Mouse (Mus musculus): ENCODE data around the gene Slc35c2. TPM values are rescaled to one million over a fixed set of nuclear protein-coding genes. Genes with fewer than 3 reads are reported as not detected.

Slc35c2 gene
- total RNA-seq, 2 experiments from 2014 or later: 93.2 to 96.7 TPM

DNA sequence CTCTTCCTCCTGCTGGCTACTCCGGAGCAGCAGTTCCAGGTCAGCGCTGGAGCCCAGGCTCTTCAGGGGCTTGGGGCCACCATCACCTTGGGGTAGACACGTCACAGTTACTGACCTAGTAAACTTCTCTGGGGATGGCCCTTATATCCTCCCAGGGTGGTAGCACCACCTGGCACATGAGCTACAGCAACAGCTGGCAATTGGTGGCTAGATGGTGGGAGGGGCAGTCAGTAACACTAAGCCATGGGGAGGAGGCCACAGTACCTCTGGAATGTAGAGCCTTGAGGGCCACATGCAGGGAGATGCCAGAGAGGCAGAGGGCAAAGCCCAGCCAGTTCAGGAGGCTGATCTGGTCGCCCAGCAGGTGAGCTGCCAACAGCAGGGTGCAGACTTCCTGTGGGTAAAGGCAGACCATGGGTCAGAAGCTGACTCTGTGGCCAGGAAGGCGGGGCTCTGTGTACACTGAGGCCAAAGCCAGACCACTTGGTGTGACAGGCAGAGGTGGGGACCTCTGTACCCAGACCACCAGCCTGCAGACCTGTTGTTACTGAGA, 10.4 kb downstream of the Slc35c2 start:
- DNase-seq (ENCODE audit: extremely low spot score in 1 of 2, low spot score in 1 of 2): no peak

DNA sequence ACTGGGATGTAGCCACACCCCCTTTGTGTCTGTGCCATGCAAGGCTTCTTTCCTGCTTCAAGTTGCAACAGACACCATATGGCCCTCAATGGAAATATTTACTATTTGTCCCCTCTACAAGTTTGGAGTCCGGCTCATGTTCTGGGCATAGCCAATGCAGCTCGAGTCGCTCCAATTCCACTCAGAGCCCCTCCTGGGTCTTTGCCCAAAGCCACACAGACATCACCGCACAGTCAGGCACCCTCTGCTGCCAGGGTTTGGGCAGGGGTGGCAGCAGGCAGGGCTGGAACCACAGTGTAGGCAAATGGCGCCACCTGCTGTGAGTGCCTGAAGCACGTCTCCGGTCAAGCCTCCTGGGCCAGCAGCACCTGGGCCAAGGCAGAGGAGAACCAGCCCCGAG, 11.8 kb downstream of the Slc35c2 start:
- DNase-seq (ENCODE audit: extremely low spot score in 1 of 2, low spot score in 1 of 2): peak; percentile 75 to 87

DNA sequence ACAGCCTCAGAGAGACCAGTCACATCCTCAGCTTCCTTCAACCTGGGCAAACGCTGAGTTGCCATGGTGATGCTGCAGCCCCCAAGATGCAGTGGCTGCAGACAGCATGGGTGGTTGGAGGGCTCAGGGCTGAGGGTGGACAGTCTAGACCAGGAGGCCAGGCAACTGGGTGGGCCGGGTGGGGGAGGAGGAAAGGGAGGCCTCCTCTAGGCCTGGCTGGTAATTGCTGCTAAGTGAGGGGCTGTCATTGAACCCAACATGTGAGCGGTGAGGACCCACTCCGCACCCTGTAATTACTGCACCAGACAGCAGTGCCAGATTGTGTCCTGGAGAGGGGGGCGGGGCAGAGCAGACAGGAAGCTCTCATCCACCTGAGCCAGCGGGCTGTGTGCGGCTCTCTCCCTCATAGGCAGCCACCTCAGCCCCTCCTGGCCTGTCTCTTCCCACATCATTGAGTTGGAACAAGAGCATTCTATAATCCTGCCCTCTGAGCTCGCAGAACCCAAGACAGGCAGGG, 12.5 kb downstream of the Slc35c2 start:
- DNase-seq (ENCODE audit: extremely low spot score in 1 of 2, low spot score in 1 of 2): no peak

DNA sequence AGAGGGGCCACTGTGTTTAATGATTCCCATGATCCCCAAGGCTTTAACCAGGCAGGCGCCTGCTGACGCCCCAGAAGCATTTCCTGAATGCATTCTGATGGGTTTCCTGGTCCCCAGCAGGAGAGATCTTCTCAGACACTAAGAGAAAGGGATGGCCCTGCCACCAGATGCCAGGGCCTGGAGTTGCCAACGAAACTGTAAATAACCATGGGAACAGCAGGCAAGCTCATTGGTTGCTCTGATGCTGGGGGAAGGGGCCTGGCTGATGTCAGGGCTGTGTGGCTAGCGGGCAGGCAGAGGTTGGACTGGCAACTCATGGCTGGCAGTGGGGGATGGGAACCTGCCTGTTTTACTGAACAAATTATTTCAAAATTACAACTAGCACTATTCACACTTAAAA, 14.1 kb downstream of the Slc35c2 start:
- DNase-seq (ENCODE audit: extremely low spot score in 1 of 2, low spot score in 1 of 2): no peak

DNA sequence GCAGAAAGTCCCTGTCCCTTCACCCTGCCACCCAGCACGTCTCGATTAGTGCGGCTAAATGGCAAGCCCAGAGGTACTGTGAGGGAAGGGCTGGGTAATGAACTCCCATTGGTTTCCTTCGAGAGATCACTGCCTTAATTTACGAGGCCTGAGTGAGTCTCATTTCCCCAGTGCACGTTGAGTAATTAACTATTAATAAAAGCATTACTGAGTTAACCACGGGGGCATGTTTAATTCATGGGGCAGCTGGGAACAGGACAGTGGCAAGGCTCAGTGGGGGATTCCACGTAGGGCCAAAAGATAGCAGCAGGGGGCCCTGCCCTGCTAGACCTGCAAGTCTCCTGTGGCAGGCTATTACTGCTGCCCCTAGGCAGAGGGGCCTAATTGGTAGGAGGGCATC, 16.3 kb downstream of the Slc35c2 start:
- no peak for DNase-seq (ENCODE audit: extremely low spot score in 1 of 2, low spot score in 1 of 2)

DNA sequence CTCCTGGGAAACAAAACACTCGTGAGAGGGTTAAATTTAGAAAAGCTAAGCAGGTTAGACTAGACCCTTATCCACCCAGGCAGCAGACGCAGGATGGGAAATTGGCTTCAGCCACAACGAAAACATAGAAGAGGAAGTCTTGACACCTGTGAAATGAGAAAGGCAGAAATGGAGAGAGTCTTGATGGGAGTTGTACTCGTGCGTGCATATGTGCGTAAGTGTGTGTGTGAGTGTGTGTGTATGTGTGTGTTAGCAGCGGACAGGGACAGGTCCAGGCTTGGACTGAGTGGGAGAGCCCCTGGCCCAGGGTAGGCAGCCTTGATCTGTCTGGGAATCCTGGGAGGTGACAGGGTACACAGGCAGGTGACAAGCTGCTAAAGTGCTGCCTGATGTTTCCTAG, 16.8 kb downstream of the Slc35c2 start:
- no peak for DNase-seq (ENCODE audit: extremely low spot score in 1 of 2, low spot score in 1 of 2)

DNA sequence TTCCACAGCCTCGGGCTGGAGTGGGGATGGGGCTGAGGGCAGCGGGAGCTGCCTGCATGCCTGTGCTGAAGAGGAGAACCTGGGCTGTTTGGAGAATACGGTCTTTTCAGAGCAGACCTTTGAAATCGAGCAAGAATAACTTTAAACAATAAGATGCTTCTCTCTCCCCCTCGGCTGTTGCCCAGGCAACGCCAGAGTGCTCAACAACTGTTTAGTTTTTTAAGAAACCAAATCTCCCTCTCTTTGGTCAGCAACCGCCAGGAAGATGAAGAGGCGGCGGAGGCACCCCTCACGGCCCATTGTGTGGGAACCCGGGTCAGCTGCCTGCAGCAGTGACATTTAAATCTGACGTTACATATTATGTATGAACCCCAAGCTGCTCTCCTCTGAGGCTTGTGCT, 20.9 kb downstream of the Slc35c2 start:
- DNase-seq (ENCODE audit: extremely low spot score in 1 of 2, low spot score in 1 of 2): no peak

DNA sequence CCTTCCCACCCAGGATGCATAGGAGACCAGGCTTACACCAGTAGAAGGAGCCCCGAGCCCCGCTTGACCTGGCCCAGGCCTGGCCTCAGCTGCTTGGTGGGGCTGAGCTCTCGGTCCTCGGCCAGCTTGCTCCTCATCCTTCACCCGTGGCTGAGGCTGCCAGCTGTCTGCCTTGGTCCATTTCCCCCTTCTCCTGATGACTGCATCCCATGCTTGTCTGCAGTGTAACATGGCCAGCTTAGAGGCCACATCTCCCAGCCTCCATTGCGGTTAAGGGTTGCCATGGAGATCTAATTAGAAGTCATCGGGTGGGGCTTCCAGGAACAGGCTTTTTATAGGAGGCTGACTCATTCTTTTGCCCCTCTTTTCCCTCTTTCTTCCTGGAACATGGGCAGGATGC, 23.8 kb downstream of the Slc35c2 start:
- DNase-seq (ENCODE audit: extremely low spot score in 1 of 2, low spot score in 1 of 2): no peak

DNA sequence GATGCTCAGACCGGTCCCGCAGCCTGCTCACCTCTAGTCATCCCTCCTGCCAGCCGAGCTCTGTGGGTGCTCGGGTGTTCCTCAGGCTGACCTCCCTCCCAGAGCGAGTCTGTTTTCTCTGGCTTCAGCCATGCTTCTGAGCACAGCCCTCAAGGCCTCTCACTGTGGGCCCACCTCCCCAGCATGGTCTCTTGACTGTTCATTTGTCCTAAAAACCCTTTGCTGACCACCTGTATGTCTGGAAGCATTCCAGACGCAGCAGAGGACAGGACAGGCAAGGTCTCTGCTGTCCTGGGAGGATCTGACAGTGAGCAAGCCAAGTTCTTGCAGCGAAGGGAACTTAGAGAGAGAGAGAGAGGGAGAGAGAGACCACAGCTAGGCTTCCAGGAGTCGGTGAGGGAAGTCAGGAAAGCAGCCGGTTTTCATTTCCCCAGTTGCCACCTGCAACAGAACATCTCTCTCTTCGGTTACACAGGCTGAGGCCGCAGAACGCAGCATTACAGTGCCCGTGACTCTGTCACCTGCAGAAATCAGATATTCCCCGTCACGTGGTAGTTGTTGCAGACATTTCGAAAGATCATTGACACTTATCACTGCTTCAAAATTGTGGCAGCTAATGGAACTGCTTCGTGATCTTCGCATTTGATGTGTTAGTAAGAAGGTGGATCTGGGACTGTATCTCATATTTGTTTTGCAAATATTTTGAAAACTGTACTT, 25.2 kb downstream of the Slc35c2 start:
- no peak for DNase-seq (ENCODE audit: extremely low spot score in 1 of 2, low spot score in 1 of 2)

DNA sequence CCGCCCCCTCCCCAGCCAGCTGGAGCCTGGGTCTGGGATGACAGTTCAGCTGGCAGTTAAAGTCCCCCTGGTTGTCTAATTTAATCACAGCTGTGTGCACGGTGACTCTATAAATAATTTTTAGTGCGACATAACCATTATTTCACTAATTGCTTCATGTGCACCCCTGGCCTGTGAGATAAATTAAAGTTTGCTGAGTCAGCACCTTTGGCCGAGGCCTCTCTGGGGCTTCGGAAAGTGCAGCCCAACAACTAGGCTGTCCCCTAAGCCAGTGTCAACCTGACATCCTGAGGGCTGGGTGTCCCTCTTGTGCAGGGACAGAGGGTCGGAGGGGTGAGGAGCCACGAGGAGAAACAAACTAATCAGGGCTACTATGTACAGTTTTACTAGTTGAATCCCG, 27.8 kb downstream of the Slc35c2 start:
- no peak for DNase-seq (ENCODE audit: extremely low spot score in 1 of 2, low spot score in 1 of 2)

DNA sequence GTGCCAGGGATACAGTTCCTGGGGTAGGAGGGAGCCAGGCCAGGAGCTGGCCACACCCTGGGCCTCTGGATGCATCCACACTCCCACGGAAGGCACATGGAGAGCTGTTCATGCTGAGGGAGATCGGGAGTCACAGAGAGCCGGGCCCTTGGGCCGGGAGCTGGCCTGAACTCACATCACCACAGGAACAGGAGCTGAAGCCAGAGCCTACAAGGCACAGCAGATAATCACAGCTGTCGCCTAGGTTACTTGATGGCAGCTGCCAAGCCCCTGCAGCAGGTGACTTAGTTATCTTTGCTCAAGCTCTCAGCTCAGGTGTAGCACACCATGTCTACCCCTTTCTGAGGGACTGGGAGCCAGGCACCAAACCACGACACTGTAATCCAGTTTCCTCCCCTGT, 29.3 kb downstream of the Slc35c2 start:
- no peak for DNase-seq (ENCODE audit: extremely low spot score in 1 of 2, low spot score in 1 of 2)

DNA sequence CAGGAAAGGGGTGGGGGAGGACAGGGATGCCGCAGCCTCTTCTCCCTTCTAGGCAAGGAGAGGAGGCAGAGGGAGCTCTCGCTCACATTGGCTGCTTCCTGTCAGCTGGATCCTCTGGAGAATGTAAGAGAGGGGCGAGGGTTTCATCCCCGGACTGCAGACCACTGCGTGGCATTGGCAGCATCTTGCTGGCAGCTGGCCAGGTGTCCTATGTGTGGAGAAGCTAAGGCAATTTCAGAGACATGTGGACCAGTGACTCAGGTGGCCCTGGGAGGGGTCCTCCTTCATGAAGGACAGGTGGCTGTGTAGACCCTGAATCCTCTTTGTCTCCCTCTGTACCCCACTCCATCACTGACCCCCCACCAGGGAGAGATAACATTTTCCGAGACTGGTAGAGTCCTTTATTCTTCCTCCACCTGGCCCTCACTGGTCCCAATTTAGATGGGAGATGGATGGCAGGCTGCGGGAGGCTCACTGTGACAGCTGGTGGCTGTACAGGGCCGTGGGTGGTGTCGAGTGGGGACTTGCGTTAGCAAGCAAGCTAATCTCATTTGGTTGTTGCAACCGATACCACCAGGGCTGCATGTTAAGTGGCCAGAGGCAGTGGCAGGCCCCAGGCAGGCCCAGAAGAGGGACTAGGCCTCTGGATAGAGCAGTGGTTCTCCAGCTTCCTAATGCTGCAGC, 30.4 kb downstream of the Slc35c2 start:
- no peak for DNase-seq (ENCODE audit: extremely low spot score in 1 of 2, low spot score in 1 of 2)

DNA sequence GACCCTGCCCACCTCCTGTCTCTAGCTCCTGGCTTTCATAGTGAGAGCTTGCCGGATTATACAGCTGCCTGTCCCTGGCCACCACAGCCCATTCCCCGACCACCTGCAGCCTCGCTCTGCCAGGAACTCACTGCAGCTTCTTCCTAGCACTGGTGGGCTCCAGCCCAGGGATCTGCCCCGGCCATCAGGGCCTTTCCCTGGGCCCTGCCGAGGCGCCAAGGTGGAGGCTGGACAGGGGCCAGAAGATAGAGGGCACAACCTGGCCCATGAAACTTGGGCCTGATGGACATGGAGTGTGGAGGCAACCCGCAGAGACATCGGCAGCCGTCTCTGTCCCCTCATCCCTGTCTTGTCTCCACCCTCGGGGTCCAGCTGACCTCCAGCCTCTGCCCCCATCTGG, 31.5 kb downstream of the Slc35c2 start:
- DNase-seq (ENCODE audit: extremely low spot score in 1 of 2, low spot score in 1 of 2): no peak

DNA sequence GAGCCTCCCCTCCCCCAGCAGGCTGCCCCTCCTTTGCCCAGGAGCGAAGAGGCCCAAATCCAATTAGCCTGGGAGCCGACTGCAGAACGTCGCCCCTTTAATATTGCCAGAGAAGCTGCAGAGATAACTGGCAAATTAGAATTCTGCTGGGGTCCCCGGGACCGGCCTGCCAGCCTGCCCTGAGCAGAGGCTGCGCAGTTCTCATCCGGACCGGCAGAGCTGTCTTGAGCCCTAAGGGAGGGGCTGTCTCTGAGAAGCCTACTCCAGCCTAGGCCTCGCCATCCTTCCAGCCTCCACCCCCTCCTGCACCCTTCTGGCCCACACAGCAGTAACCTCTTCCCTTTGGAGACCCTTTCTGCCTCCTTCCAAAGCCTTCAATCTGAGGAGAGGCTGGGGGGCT, 33.8 kb downstream of the Slc35c2 start:
- DNase-seq (ENCODE audit: extremely low spot score in 1 of 2, low spot score in 1 of 2): no peak

DNA sequence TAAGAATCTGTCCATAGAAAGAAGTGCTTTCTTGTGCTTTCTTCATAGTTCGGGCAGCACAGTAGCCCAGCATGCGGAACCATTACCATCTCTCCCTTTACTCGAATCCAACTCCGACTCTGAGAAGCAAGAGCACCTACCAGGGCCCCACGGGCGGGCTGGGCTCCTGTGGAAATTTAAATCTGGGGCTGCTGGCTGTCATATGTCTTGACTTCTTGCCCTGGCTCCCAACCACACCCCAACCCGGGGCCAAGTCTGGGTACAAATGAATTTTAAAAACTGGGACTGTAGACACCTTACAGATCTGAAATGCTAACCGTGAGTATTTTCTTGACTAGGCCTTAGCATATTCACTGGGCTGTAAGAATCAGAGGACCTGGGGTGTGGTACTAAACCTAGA, 34.4 kb downstream of the Slc35c2 start:
- DNase-seq (ENCODE audit: extremely low spot score in 1 of 2, low spot score in 1 of 2): no peak

DNA sequence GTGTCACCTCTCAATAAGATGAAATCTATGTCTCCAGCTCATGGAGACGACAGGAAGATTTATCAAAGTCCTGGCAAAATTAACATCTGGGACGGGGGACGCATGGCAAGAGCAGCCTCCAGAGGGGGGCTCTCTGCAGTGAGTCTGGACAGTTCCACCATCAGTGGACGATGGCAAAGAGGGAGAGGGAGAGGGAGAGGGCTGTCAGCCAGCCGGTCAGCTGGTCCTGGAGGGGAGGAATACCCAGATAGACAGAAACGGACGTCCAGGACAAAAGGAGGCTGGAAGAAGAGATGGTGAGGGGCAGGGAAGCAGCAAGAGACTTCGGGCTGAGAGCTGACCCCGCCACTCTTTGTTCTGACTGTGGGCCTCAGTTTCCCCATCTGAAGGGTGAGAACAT, 34.9 kb downstream of the Slc35c2 start:
- no peak for DNase-seq (ENCODE audit: extremely low spot score in 1 of 2, low spot score in 1 of 2)

DNA sequence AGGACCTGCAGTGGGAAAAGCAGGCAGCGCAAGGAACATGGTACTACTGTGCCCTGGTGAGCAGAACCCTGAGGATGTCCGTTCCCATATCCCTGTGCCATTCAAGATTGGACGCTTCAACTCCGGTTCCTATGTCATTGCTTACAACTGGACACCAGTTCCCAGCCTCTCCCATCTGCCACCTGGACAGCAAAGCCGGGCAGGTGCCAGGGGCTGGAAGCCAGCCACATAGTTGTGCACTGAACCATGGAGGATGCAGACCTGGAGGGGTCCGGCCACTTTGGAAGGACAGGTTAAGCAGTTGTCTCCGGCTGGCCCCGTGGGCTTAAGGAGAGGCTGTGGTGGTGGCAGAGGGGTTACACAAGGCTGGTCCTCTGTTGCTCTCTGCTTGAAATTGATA, 35.3 kb downstream of the Slc35c2 start:
- no peak for DNase-seq (ENCODE audit: extremely low spot score in 1 of 2, low spot score in 1 of 2)

DNA sequence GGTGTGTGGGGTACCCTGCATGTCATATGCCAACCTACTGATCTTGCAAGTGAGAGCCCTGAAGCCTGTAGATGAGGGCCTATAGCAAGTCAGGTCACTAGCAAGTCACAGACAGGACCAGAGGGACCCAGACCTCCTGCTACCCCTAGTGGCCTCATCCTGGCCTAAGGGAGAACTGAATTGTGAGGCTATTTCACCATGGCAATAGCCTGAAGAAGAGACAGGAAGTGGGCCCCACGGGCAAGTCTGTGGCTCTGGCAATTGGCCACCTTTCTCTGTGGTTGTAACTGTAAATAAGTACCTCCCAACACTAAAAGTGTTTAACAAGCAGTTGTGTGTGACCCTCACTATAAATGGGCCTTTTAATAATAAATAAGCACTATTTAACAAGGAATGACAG, 36.8 kb downstream of the Slc35c2 start:
- DNase-seq (ENCODE audit: extremely low spot score in 1 of 2, low spot score in 1 of 2): no peak

DNA sequence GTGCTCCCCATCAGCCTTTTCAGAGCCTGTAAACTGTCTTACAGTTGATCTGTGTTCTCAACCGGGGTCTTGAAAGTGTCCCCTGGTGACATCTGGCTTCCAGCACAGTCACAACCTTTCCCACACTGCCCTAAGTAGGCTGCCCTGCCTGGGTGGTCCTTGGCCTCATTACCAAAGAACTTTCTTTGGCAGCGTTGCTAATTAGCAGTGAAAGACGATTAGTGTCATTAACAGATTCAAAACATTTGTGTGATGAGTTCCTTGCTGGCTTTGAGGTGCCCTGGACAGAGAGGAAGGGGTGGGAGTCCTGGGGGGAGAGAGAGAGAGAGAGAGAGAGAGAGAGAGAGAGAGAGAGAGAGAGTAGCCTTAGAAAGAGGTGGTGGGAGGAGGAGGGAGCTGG, 38.7 kb downstream of the Slc35c2 start:
- no peak for DNase-seq (ENCODE audit: extremely low spot score in 1 of 2, low spot score in 1 of 2)

DNA sequence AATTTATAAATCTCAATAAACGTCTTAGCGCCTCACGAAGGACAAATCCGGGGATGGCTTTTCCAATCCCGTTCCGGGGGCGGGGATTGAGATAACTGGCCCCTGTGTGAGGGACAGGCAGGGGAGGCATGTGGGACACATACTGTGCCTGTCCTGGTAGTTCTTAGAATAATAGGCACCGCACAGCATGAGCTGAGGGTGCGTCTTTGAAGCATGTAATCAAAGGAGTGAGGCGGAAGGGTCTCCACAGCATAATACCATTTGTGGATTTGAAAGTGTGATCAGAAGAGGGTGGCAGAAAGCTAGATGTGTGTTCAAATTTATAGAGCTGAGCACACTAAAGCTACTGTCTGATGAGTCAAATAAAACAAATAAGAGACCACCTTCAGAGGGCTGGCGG, 41.3 kb downstream of the Slc35c2 start:
- DNase-seq (ENCODE audit: extremely low spot score in 1 of 2, low spot score in 1 of 2): no peak

DNA sequence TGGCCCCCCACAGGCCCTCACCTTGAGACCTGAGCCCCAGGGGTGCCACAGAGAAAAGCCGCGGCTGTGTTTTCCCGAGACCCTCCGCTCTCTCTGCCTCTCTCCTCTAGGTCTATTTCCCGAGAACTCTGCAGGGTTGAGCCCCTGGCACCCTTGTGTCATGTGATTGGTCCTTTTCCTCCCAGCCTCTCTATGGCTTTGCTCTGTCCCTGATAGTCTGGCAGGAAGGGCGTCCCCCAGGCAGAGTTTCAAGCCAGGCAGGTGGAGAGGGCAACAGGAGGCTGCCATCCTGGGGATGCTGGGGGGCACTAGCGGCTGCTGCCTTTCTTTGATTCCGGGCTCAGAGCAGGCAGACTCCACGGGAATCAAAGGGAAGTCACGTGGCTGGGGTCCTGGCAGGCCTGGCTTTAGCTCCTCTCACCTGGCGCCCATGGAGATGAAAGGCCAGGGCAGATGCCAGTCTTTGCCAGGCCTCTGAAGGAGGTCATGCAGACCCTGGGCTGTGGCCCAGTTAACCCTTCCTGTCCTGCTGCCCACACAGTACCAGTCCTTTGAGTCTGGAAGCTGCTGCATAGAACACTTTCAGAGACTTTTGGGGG, 44.4 kb downstream of the Slc35c2 start:
- DNase-seq (ENCODE audit: extremely low spot score in 1 of 2, low spot score in 1 of 2): no peak

Data from layer of hippocampus, postnatal 25 days (tissue).